Mouse (Mus musculus) frontal cortex, postnatal 36 days (tissue): ENCODE results near the gene Qprt.

Experiments used
- DNase-seq, 2 experiments: peaks; one replicate each; pipeline ENCODE4 v3.0.0; 2022; ENCODE audit warnings: low spot score in 2 of 2

Gene Qprt

DNA sequence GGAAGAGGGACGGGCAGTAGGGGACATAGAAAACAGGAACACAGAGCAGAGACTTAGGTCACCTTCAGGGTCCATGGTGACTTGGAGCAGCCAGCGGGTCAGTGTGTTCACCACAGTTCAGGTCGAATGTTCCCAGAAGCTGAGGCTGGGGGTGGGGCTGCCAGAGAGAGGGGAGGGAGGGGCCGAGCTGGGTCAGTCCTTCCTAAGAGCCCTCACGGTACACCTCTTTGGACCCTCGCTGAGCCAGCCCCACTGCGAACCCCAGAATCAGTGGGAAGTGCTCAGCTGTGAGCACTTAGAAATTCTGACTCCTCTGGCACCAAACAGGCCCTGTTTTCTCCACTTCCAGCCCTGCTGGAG lies at the start of gene Qprt:
Qprt (minus strand) TSS at position 316 of the 360 bp plus-strand sequence.
- DNase-seq = no peak

DNA sequence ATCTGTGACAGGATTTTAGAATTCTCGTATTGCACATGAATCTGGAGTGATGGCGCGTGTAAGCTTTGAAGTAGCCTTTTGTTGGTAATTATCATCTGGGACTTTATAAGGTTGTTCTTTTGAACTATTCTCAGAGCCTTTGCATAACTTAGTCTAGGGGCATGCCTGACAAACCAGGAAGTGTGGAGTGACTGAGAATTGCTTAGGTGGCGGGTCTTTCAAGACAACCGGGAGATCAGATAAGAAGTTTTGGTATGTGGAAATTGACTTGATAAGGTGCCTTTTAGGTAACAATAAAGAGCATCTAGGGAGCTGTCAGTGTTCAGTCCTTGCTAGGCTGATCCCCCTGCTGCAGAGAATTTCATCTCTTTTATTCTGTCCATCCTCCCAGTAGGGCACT lies 44.5 kb upstream of the Qprt start:
- no peak for DNase-seq

DNA sequence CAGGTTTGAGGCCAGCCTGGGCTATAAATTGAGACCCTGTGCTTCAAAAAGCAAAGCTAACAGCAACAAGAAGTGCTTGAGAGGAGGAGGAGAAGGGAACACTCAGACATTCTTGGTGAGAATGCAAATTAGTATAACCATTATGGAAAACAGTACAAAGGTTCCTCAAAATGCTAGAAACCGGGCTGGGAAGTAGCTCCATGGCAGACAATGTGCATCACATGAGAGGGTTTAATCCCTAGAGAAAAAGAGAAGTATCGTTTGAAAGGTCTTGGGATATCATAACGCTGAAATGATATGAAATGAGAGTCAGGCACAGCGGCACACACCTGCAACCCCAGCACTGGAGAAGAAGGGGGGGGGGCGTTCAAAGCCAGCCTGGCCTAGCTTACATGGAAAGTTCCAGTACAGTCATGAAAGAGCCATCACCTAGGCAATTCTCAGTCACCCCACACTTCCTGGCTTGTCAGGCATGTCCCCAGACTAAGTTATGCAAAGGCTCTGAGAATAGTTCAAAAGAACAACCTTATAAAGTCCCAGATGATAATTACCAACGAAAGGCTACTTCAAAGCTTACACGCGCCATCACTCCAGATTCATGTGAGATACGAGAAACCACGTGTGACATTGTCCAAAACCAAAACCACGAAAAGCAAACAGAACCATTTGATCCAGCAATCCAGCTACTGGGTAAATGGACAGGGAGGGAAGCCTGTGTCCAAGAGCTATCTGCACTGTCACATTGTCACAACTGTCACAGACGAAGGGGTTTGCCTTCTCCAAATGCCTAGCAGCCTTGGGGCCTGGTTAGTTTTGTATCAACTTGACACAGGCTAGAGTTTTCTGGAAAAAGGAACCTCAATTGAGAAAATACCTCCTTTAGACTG lies 43.8 kb upstream of the Qprt start:
- no peak for DNase-seq

DNA sequence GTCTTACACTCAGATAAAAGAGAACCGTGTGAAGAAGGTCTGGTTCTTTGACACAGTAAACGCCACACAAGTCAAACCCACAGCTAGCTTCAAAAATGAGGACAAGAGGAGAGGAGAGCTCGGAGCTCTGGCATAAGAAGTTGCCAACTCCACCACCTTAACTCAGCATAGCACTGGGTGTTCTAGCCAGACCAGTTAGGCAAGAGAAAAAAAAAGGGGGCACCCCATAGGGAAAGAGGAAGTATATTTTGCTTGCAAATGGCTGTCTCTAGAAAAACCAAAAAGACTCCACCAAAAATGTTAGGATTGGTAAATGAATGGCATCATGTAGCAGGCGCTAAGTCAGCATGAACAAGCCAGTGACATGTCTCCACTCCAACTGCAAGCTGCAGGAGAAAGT lies 42.0 kb upstream of the Qprt start:
- no peak for DNase-seq

GRCm38 (mm10) chr7:127162546-127162945 lies 40.5 kb upstream of the Qprt start:
- no peak for DNase-seq

DNA sequence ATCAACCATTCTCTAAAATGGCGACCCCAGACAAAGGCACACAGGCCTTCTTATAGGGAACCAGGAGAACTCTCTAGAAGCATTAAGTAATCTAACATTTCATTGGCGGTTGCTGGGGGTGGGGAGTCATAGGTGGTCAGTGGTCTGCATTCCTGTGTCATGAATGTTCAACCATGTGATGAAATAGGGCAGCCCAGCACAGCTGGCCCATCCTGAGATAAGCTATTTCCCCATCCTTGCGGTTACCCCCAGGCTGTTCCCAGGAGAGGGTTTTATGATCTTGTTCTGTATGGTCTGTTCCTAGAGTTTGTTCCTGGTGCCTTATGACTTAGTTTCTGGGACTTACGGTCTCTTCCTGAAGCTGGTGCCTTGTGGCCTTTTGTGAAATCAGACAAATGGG lies 35.5 kb upstream of the Qprt start:
- DNase-seq = no peak

GRCm38 (mm10) chr7:127153477-127153876 lies 31.5 kb upstream of the Qprt start:
- DNase-seq = no peak

- DNase-seq = no peak
These were observed 30.4 kb upstream of the Qprt start for GRCm38 (mm10) chr7:127152464-127152863.

DNA sequence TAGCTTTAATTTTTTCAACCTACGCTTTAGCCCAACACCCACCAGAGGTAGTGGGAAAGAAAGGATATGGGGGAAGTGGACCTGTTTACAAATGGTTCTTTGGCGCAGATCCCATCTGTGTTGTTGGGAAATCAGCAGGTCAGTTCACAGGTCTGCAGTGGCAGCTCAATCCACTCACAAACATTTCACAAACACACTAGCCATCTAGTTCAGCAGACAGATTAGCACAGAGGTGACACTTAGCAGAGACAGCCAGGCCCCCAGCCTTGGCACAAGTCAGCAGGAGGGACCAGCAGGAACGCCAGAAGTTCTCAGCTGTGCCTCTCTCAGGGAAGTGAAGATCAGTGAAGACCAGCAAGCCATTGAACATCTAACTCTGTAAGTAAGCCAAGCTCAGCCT lies 25.9 kb upstream of the Qprt start:
- no peak for DNase-seq

DNA sequence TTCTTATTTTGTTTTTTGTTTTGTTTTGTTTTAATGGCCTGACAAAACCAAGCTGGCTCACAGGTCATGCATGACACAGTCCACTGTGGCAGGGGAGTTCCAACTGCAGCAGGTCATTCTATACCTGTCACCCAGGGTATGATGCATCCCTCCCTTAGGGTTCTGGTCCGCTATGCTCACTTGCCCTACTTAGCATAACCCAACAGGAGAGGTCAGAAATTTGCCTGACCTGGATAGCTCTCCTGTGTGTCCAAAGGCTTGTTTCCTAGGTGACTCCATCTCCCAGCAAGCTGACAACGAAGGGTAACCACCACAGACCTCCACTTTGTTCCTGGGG lies 24.2 kb upstream of the Qprt start:
- DNase-seq = no peak

GRCm38 (mm10) chr7:127145387-127146266 lies 23.6 kb upstream of the Qprt start:
- no peak for DNase-seq

DNA sequence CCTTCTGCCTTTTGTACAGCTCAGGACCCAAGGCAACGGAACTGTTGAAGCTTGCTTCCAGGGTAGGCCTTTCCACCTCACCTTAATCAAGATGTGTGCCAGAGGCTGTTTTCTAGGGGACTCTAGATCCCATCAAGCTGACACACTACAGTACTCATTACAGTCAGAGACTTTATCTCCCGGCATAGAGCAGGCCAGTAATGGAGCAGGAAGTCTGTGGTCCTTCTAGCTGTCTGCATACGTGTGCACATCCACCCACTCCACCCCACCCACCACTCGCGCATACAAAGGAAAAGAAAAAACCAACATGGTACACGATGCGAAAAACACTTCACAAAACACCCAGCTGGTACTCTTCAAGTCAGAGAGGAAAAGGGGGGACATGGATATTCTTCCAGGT lies 22.4 kb upstream of the Qprt start:
- DNase-seq = no peak

- DNase-seq = no peak
These were observed 20.6 kb upstream of the Qprt start for GRCm38 (mm10) chr7:127142666-127143065.

DNA sequence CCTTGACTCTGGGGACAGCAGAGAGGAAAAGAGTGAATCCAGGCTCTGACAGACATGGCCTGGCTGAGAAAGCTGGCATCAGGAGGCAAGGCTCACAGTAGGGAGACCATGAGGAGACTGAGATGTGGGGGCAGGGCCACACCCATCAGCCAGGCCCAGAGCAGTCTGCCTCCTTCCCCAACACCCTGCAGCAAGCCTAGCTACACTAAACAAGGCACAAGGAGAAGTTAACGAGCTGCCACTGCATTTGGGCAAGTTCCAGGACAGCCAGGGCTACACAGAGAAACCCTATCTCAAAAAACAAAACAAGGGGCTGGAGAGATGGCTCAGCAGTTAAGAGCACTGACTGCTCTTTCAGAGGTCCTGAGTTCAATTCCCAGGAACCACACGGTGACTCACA lies 20.2 kb upstream of the Qprt start:
- no peak for DNase-seq

DNA sequence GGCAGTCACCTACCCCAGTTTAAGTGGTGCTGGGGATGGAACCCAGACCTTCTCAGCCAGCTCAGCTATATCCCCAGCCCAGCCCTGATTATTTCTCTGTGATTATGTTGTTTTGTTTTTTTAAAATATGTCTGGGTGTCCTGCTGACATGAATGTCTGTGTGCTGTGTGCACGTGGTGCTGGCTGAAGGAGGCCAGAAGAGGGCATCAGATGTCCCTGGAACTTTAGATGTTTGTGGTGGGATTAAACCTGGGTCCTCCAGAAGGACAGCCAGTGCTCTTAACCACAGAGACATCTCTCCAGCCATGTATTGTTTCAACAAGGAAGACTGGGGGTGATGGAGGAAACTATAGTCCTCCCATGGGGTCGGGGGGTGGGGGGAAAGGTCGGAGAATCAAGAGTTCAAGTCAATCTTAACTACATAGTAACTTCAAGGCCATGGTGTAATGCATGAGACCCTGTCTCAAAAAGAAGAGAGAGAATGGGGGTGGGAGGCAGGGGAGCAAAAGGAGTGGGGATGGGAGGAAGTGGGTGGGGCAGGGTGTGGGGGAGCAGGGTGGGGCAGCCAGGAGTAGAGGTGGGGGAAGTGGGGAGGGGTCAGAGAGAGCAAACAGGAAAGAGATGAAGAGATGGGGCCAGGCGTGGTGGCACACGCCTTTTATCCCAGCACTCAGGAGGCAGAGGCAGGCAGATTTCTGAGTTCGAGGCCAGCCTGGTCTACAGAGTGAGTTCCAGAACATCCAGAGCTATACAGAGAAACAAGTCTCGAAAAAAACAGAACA lies 18.8 kb upstream of the Qprt start:
- DNase-seq = no peak

DNA sequence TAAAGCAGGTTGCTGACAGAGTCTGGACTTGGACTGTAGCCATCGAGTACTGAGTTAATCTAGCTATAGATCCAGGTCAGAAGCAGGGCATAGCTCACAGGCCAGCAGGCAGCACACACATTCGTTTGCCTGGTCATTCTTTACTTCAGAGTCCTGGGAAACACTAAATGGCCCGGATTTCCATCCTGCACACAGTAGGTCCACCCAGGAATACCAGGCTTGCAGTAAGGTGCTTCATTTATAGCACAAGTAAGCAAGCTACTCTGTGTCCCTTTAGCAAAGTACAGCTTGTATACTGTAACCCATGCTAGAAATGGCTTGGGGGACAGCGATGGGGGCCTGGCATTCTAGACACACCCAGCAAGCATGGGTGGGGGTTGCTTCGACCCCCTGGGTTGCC lies 17.5 kb upstream of the Qprt start:
- no peak for DNase-seq

DNA sequence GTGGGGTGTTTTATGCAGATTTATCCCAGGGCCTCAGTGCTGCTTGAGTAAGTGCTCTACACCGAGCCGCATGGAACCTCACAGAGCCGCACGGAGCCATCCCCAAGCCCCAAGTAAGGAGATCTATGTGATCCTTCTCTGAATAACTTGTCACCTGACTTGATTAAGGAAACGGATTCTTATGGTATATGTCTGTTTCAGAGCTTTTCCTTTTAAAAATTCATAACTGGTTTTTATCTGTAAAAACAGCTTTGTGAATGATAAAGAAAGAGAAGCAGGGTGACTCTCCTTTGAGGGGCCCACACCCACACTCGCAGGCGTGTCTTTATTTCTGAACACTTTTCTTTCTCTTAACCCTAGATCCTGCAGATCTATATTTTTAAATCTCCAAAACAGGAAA lies 17.1 kb upstream of the Qprt start:
- no peak for DNase-seq

- DNase-seq = no peak
These were observed 15.4 kb upstream of the Qprt start, which contains the start of gene Spn for GRCm38 (mm10) chr7:127137262-127138017. Gene Spn (minus strand): TSS chr7:127137823.

GRCm38 (mm10) chr7:127136181-127137071 lies 14.4 kb upstream of the Qprt start:
- DNase-seq = no peak

DNA sequence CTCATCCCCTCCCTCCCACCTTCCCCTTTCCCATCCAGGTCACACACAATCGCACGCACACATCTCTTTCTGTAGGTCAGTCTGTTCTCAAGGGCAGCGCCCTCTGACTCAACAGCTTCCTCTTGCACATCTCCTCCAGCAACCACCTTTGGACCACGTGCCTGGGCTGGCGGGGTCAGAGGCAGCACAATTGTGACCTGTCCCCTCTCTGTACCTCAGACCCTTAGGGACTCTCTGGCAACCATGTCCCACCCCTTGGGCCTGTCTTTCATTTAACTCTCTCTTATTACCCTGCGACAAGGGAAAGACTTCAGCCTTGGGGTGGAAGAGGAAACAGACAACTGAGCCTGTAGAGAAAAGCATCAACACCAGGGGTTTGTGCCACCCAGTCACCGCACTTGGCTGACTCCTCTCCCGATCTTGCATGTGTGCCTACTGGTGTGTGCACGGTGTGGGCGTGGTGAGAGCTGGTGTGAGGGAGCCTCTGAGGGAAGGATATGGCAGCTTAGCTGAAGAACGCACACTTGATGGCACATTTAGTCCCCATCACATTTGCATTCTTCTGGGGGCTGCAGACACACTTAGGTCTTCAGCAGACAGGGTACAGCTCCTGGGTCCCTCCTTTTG lies 12.9 kb upstream of the Qprt start:
- no peak for DNase-seq
